In the genomic region with DNA sequence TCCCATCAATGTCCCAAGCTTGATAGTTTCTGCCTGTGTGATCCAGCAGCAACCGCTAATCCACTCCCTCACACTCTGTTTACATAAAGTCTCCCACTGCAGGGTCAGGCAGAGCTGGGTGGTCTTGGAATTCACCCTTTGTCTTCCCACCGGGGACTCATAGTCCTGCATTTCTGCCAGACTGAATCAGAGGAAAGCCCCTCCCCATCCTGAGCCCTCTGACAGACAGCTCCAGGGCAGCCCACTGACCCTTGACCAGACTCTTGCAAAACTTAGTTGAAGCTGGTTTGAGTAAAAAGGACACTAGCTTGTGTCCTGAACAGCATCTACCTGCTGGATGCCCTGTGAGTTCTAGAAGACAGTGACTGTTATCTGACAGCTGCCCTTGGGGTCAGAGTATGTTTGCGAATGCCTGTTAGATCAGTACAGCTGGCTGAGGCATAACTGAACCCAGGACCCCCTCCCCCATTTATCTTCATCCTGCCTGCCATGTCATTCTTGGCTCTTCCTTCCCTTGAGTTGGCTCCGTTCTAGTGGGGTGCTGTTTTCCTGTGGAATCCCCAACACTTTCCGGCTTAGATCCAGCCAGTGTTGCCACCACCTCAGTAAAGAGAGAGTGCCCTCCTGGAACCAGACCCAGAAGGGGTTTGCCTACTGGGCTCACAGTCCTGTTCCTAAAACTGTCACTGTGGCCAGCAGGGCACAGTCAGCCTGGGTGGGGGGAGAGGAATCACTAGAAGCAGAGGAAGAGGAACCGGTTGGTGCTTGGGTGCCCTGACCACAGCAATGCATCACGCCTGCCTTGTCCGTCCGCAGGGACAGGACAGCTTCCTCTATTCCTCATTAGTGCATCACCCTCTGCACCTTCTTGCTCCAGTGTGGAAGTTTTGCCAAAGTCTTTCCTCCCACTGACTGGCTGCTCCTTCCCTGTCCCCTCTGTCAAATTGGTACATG, we compare ENCODE assay signal across 9 mouse cellular contexts. TPM values are rescaled to one million over a fixed set of nuclear protein-coding genes. Genes with fewer than 3 reads are reported as not detected.
DNase-seq lines count a peak whose midpoint lies in the region; ATAC-seq and TF ChIP-seq lines count a peak whose summit lies in the region.
"Had no signal": no experiment of that assay in that cellular context is flagged by ENCODE, and none has a peak within 500 bp of the region (broad histone marks: within the 10 kb centered on the region; RNA-seq: fewer than 3 reads in every experiment).

No protein-coding gene starts in this region.

- H3ac ChIP-seq in myocyte (ENCODE audit: control insufficient read depth, insufficient read length), result no peak overlapping the region

- H3K9me3 ChIP-seq in heart, embryonic 13.5 days, result no peaks in the 10 kb centered on the region; the same call in 1 of the 2 replicates
- H3K9me3 ChIP-seq in forebrain, embryonic 16.5 days (ENCODE audit: control insufficient read depth, low read length), result no peaks in the 10 kb centered on the region

- peaks cover 31% of the 10 kb centered on the region for H3K4me1 ChIP-seq in heart, embryonic 13.5 days
- H3K4me1 ChIP-seq in forebrain, embryonic 16.5 days (replicated peaks; ENCODE audit: control insufficient read depth, insufficient read depth, low read length), result peaks cover 38% of the 10 kb centered on the region

- peak overlapping the region; percentile 87 for H3K4me3 ChIP-seq in heart, embryonic 13.5 days
- H3K4me3 ChIP-seq in forebrain, embryonic 16.5 days (replicated peaks; ENCODE audit: low read length), result peak overlapping the region; percentile 79
- H3K4me3 ChIP-seq in myocyte, result peak overlapping the region; percentile 73

- H3K36me3 ChIP-seq in heart, embryonic 13.5 days, result peaks cover 40% of the 10 kb centered on the region
- peaks cover 6% of the 10 kb centered on the region; the same call in 1 of the 2 replicates for H3K36me3 ChIP-seq in forebrain, embryonic 16.5 days (ENCODE audit: control insufficient read depth, insufficient read depth)
- peaks cover 13% of the 10 kb centered on the region for H3K36me3 ChIP-seq in myocyte (ENCODE audit: control insufficient read depth, insufficient read depth)

- DNase-seq in heart, postnatal 10 days, result no peak
- peak; percentile 70 to 85 for DNase-seq in kidney, postnatal 36 days
- no peak for DNase-seq in B cell, adult 2 months
- DNase-seq in cerebellum, adult 8-10 months, result no peak

- H3K27me3 ChIP-seq in heart, embryonic 13.5 days (replicated peaks), result no peaks in the 10 kb centered on the region
- H3K27me3 ChIP-seq in forebrain, embryonic 16.5 days (replicated peaks; ENCODE audit: control insufficient read depth, insufficient read depth, low read length), result no peaks in the 10 kb centered on the region
- no peaks in the 10 kb centered on the region for H3K27me3 ChIP-seq in myocyte (ENCODE audit: control insufficient read depth, insufficient read depth, insufficient read length)

- peak overlapping the region; percentile 88 for H3K9ac ChIP-seq in heart, embryonic 13.5 days
- no peak overlapping the region for H3K9ac ChIP-seq in forebrain, embryonic 16.5 days (replicated peaks; ENCODE audit: low read depth, low read length)

- H3K27ac ChIP-seq in heart, embryonic 13.5 days (replicated peaks), result no peak overlapping the region
- no peak overlapping the region for H3K27ac ChIP-seq in forebrain, embryonic 16.5 days (ENCODE audit: low read length)

- peaks cover 60% of the 10 kb centered on the region for H3K79me2 ChIP-seq in myocyte (ENCODE audit: control insufficient read depth, insufficient read depth)

- no peak for TF ChIP-seq POLR2A in myocyte (IDR thresholded peaks at IDR 0.05; ENCODE audit: insufficient read length, low read depth)

- H3K4me2 ChIP-seq in heart, embryonic 13.5 days, result peak overlapping the region; percentile 97
- peak overlapping the region; percentile 97 for H3K4me2 ChIP-seq in forebrain, embryonic 16.5 days (ENCODE audit: low read length)
- H3K4me2 ChIP-seq in myocyte (ENCODE audit: low read depth), result peak overlapping the region; percentile 79

- intact Hi-C loops in heart, postnatal 10 days (cut with DNase I), result no loop called here

- no peak for ATAC-seq in heart, embryonic 13.5 days (ENCODE audit: extremely low read depth, insufficient number of reproducible peaks, low FRiP score, low TSS enrichment)
- ATAC-seq in forebrain, embryonic 16.5 days, result no peak
- ATAC-seq in erythroid progenitor cell, adult 5-6 weeks (replicated peaks; ENCODE audit: low FRiP score, poor library complexity, severe bottlenecking), result no peak

- WGBS in heart, embryonic 13.5 days, result 54% methylated on average over 9 of the region's 9 CpGs
- 48% methylated on average over 9 of the region's 9 CpGs for WGBS in forebrain, embryonic 16.5 days

TF ChIP-seq in myocyte, 11 proteins besides CTCF, POLR2A, EP300 and RAD21:
- TF ChIP-seq TCF3 (IDR thresholded peaks at IDR 0.05; ENCODE audit: insufficient read length, low read depth), result no peak
- TF ChIP-seq POLR2AphosphoS2 (IDR thresholded peaks at IDR 0.05; ENCODE audit: insufficient read length, low read depth), result no peak

RNA-seq across cellular contexts. Expression of gene Dhcr24, which starts 2.3 kb away (rescaled TPM):
- polyA plus RNA-seq in heart, embryonic 13.5 days (2015; fragmentation: Nextera tagmentation; extraction: Ambion mirVana), result 3.5 and 3.8 TPM in 2 replicates
- 1 to 10 TPM; 6.9 to 8.4 TPM for total RNA-seq in heart, postnatal 10 days (2021)
- 3.9 and 4.2 TPM in 2 replicates for polyA plus RNA-seq in forebrain, embryonic 16.5 days (2015; fragmentation: Nextera tagmentation; extraction: Ambion mirVana)
- 116 TPM for polyA plus RNA-seq in myocyte (2012; fragmentation: generic; extraction: Trizol)
- total RNA-seq in erythroid progenitor cell, adult 5-6 weeks (2015; ENCODE audit: low replicate concordance), result 2.2 and 6.7 TPM in 2 replicates
- 1.9 and 3.1 TPM in 2 replicates for total RNA-seq in erythroid progenitor cell, adult 5-6 weeks (2017; ENCODE audit: low replicate concordance)

RNA-seq across cellular contexts. Expression of gene Lexm, which starts 53.9 kb away (rescaled TPM):
- 0.50 and 0.52 TPM in 2 replicates for polyA plus RNA-seq in heart, embryonic 13.5 days (2015; fragmentation: Nextera tagmentation; extraction: Ambion mirVana)
- total RNA-seq in heart, postnatal 10 days (2021), result not detected
- polyA plus RNA-seq in forebrain, embryonic 16.5 days (2015; fragmentation: Nextera tagmentation; extraction: Ambion mirVana), result not detected in 2 replicates
- not detected for polyA plus RNA-seq in myocyte (2012; fragmentation: generic; extraction: Trizol)
- not detected in 2 replicates for total RNA-seq in erythroid progenitor cell, adult 5-6 weeks (2015; ENCODE audit: low replicate concordance)
- not detected in 2 replicates for total RNA-seq in erythroid progenitor cell, adult 5-6 weeks (2017; ENCODE audit: low replicate concordance)
- polyA plus RNA-seq: large intestine, adult 2 months had no signal

RNA-seq across cellular contexts. Expression of gene Ttc22, which starts 59.1 kb away (rescaled TPM):
- 0.43 and 0.74 TPM in 2 replicates for polyA plus RNA-seq in heart, embryonic 13.5 days (2015; fragmentation: Nextera tagmentation; extraction: Ambion mirVana)
- under 1 TPM; 0.17 to 0.35 TPM for total RNA-seq in heart, postnatal 10 days (2021)
- 0.40 and 0.71 TPM in 2 replicates for polyA plus RNA-seq in forebrain, embryonic 16.5 days (2015; fragmentation: Nextera tagmentation; extraction: Ambion mirVana)
- polyA plus RNA-seq in myocyte (2012; fragmentation: generic; extraction: Trizol), result 0.04 TPM
- not detected in 2 replicates for total RNA-seq in erythroid progenitor cell, adult 5-6 weeks (2015; ENCODE audit: low replicate concordance)
- total RNA-seq in erythroid progenitor cell, adult 5-6 weeks (2017; ENCODE audit: low replicate concordance), result not detected in 2 replicates

Comparison
In these comparisons a context has a peak if more than half of its experiments do, and no peak if none do; other contexts are left out.
1. DNase-seq: peak in kidney, postnatal 36 days (2 of 2); none in heart, postnatal 10 days (0 of 2), B cell, adult 2 months (0 of 2) and cerebellum, adult 8-10 months (single experiment).
2. RNA of gene Dhcr24, which starts 2.3 kb away (polyA plus RNA-seq): 116 TPM in myocyte (single experiment); 3.9 to 4.2 TPM in forebrain, embryonic 16.5 days and 3.5 to 3.8 TPM in heart, embryonic 13.5 days; every median in the first group is over 10 times any median in the second.
3. Peak in every context shown above with its lines, with median percentiles within 50 percentile points of each other: H3K4me2 ChIP-seq and H3K4me3 ChIP-seq.